Mouse (Mus musculus) liver, adult 2 months (tissue): ENCODE results near the gene Jak2. TPM values are rescaled to one million over a fixed set of nuclear protein-coding genes. Genes with fewer than 3 reads are reported as not detected.

Experiments used
- DNase-seq: peaks from one replicate; pipeline ENCODE4 v3.0.0-alpha.2; 2011; ENCODE audit warnings: low read depth, low spot score; ENCODE audit errors: extremely low read depth
- H3K27ac ChIP-seq: fragments of 200-500 bp; replicated peaks from 2 replicates; pipeline ENCODE4 v1.5.1; 2012; ENCODE audit warnings: low read depth, mild to moderate bottlenecking, control low read depth, inconsistent platforms, low read length; ENCODE audit not compliant: insufficient read depth
- H3K27me3 ChIP-seq: fragments of 200-500 bp; 2 replicates; pipeline ENCODE4 v1.6.1; 2012; ENCODE audit warnings: mild to moderate bottlenecking, moderate library complexity, low read length, inconsistent platforms; ENCODE audit not compliant: control insufficient read depth, insufficient read depth
- H3K36me3 ChIP-seq: fragments of 200-500 bp; 2 replicates; pipeline ENCODE4 v1.6.1; 2012; ENCODE audit warnings: low read length, inconsistent platforms; ENCODE audit not compliant: control insufficient read depth, insufficient read depth
- H3K4me1 ChIP-seq: fragments of 200-500 bp; 2 replicates; pipeline ENCODE4 v1.6.1; 2011; ENCODE audit warnings: low read length; ENCODE audit not compliant: control insufficient read depth, insufficient read depth
- H3K4me3 ChIP-seq: fragments of 200-500 bp; 2 replicates; pipeline ENCODE4 v1.5.1; 2011; ENCODE audit warnings: low read depth, mild to moderate bottlenecking, control low read depth, low read length, moderate library complexity; ENCODE audit not compliant: insufficient read depth
- H3K79me2 ChIP-seq: fragments of 200-500 bp; 2 replicates; pipeline ENCODE4 v1.6.1; 2012; ENCODE audit warnings: inconsistent platforms, mild to moderate bottlenecking, low read length, moderate library complexity; ENCODE audit not compliant: control insufficient read depth, insufficient read depth
- H3K9ac ChIP-seq: fragments of 200-500 bp; 2 replicates; pipeline ENCODE4 v1.6.1; 2012; ENCODE audit warnings: low read depth, mild to moderate bottlenecking, control low read depth, inconsistent platforms, low read length
- CTCF ChIP-seq: fragments of 200-500 bp; IDR thresholded peaks from 2 replicates; pipeline ENCODE4 v1.5.1; 2011; ENCODE audit warnings: low read depth, low read length, control low read depth
- POLR2A ChIP-seq: fragments of 200-500 bp; IDR thresholded peaks from 2 replicates; pipeline ENCODE4 v1.6.1; 2011; ENCODE audit warnings: low read length, control low read depth; ENCODE audit not compliant: insufficient read depth; ENCODE audit errors: extremely low read depth
- WGBS: fragments of 180-500 bp; shearing (Covaris S2); methylation state at CpG from one replicate; pipeline ENCODE4 v1.1.7; 2018; 5-methylcytosine and 5-hydroxymethylcytosine counted together
- polyA plus RNA-seq: library from polyadenylated mRNA; depleted of rRNA; stranded (reverse); fragments of >200 nt; gene quantifications from 2 replicates; pipeline ENCODE4 v1.2.3, GENCODE M21; 2012
- total RNA-seq: library from RNA; depleted of rRNA; stranded (reverse); fragments of >200 nt; gene quantifications from 2 replicates; pipeline ENCODE4 v1.2.3, GENCODE M21; 2014

The Jak2 gene
- total and polyA plus RNA-seq, 2 experiments, result 2.1 to 13.0 TPM

GRCm38 (mm10) chr19:29296166-29296565, 44.5 kb downstream of the Jak2 start:
- Histone ChIP-seq H3K36me3 (peaks cover 40% of the 10 kb centered on the region), H3K4me3 (no peak overlapping the region), H3K27ac (no peak overlapping the region), H3K9ac (no peak overlapping the region), H3K79me2 (no peaks in the 10 kb centered on the region), H3K27me3 (no peaks in the 10 kb centered on the region), H3K4me1 (no peaks in the 10 kb centered on the region)
- TF ChIP-seq CTCF (no peak), POLR2A (no peak)
- DNase-seq, result no peak

GRCm38 (mm10) chr19:29297366-29297765, 45.7 kb downstream of the Jak2 start:
- WGBS, result 87% methylated on average over 1 of the region's 1 CpGs
- no peak for DNase-seq
- Histone ChIP-seq H3K4me1 (no peaks in the 10 kb centered on the region), H3K4me3 (no peak overlapping the region), H3K36me3 (peaks cover 38% of the 10 kb centered on the region), H3K79me2 (no peaks in the 10 kb centered on the region), H3K9ac (no peak overlapping the region), H3K27me3 (no peaks in the 10 kb centered on the region), H3K27ac (no peak overlapping the region)
- TF ChIP-seq CTCF (no peak), POLR2A (no peak)

- Histone ChIP-seq H3K79me2 (no peaks in the 10 kb centered on the region), H3K27me3 (no peaks in the 10 kb centered on the region), H3K9ac (no peak overlapping the region), H3K4me3 (no peak overlapping the region), H3K4me1 (no peaks in the 10 kb centered on the region), H3K27ac (no peak overlapping the region), H3K36me3 (peaks cover 36% of the 10 kb centered on the region)
- TF ChIP-seq POLR2A, result no peak
- no peak for TF ChIP-seq CTCF
- DNase-seq, result no peak
- 98% methylated on average over 13 of the region's 13 CpGs for WGBS
These were observed 49.3 kb downstream of the Jak2 start for GRCm38 (mm10) chr19:29300919-29301318.

GRCm38 (mm10) chr19:29302119-29302518, 50.5 kb downstream of the Jak2 start:
- peaks cover 36% of the 10 kb centered on the region for H3K36me3 ChIP-seq
- no peak overlapping the region for H3K9ac ChIP-seq
- WGBS, result 93% methylated on average over 2 of the region's 2 CpGs
- H3K27me3 ChIP-seq, result no peaks in the 10 kb centered on the region
- no peaks in the 10 kb centered on the region for H3K4me1 ChIP-seq
- H3K4me3 ChIP-seq, result no peak overlapping the region
- no peak overlapping the region for H3K27ac ChIP-seq
- no peaks in the 10 kb centered on the region for H3K79me2 ChIP-seq
- no peak for DNase-seq
- TF ChIP-seq POLR2A (no peak), CTCF (no peak)

GRCm38 (mm10) chr19:29308832-29309231, 57.2 kb downstream of the Jak2 start:
- Histone ChIP-seq H3K27ac (no peak overlapping the region), H3K79me2 (no peaks in the 10 kb centered on the region), H3K27me3 (no peaks in the 10 kb centered on the region), H3K9ac (no peak overlapping the region), H3K36me3 (peaks cover 17% of the 10 kb centered on the region), H3K4me3 (no peak overlapping the region), H3K4me1 (no peaks in the 10 kb centered on the region)
- TF ChIP-seq CTCF, result no peak
- TF ChIP-seq POLR2A, result no peak
- DNase-seq, result no peak

GRCm38 (mm10) chr19:29311791-29312190, 60.2 kb downstream of the Jak2 start:
- H3K4me3 ChIP-seq, result no peak overlapping the region
- H3K4me1 ChIP-seq, result no peaks in the 10 kb centered on the region
- no peak for DNase-seq
- no peaks in the 10 kb centered on the region for H3K27me3 ChIP-seq
- WGBS, result 92% methylated on average over 8 of the region's 8 CpGs
- TF ChIP-seq CTCF, result no peak
- TF ChIP-seq POLR2A, result no peak
- no peak overlapping the region for H3K9ac ChIP-seq
- no peak overlapping the region for H3K27ac ChIP-seq
- H3K79me2 ChIP-seq, result no peaks in the 10 kb centered on the region
- peaks cover 14% of the 10 kb centered on the region; the same call in 1 of the 2 replicates for H3K36me3 ChIP-seq
